Mouse (Mus musculus): ENCODE measurements at regions not wholly inside any gene's neighbourhood (a gene's known extent, or its start where the extent isn't known, plus 50 kb on each side); places are given as distances from the start of the nearest gene placed in this dataset.

- H3K4me3 ChIP-seq (replicated peaks; ENCODE audit: extremely low read depth, low read depth, low read length), result no peak overlapping the region
- 81% methylated on average over 2 of the region's 2 CpGs for WGBS
- no peak for DNase-seq
Observed at GRCm38 (mm10) chr4:47703501-47703900, 229.0 kb downstream of the Sec61b start.

GRCm38 (mm10) chr4:47704607-47705006 is 230.1 kb downstream of the Sec61b start:
- TF ChIP-seq POLR2A (IDR thresholded peaks at IDR 0.05; ENCODE audit: borderline replicate concordance, extremely low read depth, low read depth, low read length) (no peak), CTCF (IDR thresholded peaks at IDR 0.05; ENCODE audit: insufficient read depth, low read length) (no peak)
- Histone ChIP-seq H3K4me1 (ENCODE audit: control insufficient read depth, insufficient read depth, low read length) (no peaks in the 10 kb centered on the region), H3K4me3 (replicated peaks; ENCODE audit: extremely low read depth, low read depth, low read length) (no peak overlapping the region)
- 50% methylated on average over 4 of the region's 4 CpGs for WGBS
- DNase-seq, result no peak

More at GRCm38 (mm10) chr4:47703501-47703900, 229.0 kb downstream of the Sec61b start:
- TF ChIP-seq POLR2A (IDR thresholded peaks at IDR 0.05; ENCODE audit: borderline replicate concordance, extremely low read depth, low read depth, low read length) (no peak), CTCF (IDR thresholded peaks at IDR 0.05; ENCODE audit: insufficient read depth, low read length) (no peak)
- H3K4me1 ChIP-seq (ENCODE audit: control insufficient read depth, insufficient read depth, low read length), result no peaks in the 10 kb centered on the region

DNA sequence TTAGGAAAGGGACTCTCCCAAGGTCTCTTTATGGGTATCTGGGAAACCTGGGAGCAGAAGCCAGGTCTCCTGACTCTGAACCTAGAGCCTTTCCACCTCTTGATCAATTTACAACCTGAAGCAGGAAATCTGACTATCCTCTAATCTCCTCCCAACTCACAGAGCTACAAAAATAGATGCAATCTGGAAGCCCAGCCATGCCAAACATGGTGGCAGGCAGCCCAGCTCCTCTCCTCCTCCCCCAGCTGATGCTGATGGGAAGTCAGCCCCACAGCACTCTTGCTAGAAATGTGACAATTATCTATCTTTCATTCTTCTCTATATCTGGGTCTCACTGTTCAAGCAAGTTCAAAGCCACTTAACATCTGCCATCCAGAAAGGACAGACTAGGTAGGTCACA is 233.5 kb downstream of the Sec61b start:
- TF ChIP-seq POLR2A (IDR thresholded peaks at IDR 0.05; ENCODE audit: borderline replicate concordance, extremely low read depth, low read depth, low read length) (no peak), CTCF (IDR thresholded peaks at IDR 0.05; ENCODE audit: insufficient read depth, low read length) (no peak)
- Histone ChIP-seq H3K4me3 (replicated peaks; ENCODE audit: extremely low read depth, low read depth, low read length) (no peak overlapping the region), H3K4me1 (ENCODE audit: control insufficient read depth, insufficient read depth, low read length) (no peaks in the 10 kb centered on the region)
- DNase-seq, result no peak

GRCm38 (mm10) chr4:47713387-47713786 is 238.9 kb downstream of the Sec61b start:
- WGBS, result 67% methylated on average over 7 of the region's 7 CpGs
- DNase-seq, result no peak
- TF ChIP-seq POLR2A (IDR thresholded peaks at IDR 0.05; ENCODE audit: borderline replicate concordance, extremely low read depth, low read depth, low read length) (no peak), CTCF (IDR thresholded peaks at IDR 0.05; ENCODE audit: insufficient read depth, low read length) (no peak)

DNA sequence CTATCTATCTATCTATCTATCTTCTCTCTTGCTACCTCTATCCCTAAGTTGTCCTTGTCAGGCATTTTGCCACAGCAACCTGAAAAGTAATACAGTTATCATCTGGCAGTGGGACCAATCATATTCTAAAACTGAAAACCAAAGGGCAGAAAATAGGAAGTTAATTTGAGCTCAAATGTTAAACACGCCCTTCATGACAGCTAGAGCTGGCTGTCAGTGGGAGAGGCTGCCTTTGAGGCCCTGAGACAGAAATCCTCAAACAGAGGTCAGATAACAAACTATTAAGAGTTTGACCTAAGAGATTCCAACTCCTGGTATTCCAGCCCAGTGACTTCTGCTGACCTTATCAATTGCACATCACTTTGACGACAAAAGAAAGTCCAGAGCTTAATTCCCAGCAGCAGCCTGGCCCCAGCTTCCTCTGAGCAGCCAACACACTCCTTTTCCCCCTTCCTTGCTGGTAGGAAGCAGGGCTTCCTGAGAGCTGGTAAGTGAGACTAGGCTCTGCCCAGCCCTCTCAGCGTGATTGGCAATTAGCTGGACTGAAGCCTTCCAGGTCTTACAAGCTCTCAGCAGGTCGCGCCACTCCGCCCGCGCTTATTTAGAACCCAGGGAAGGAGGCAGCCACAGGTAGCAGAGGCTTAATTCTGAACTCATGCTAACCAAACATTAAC is 250.0 kb downstream of the Sec61b start:
- TF ChIP-seq CTCF (IDR thresholded peaks at IDR 0.05; ENCODE audit: insufficient read depth, low read length), result no peak
- no peak for TF ChIP-seq POLR2A (IDR thresholded peaks at IDR 0.05; ENCODE audit: borderline replicate concordance, extremely low read depth, low read depth, low read length)
- Histone ChIP-seq H3K4me1 (ENCODE audit: control insufficient read depth, insufficient read depth, low read length) (no peaks in the 10 kb centered on the region), H3K4me3 (replicated peaks; ENCODE audit: extremely low read depth, low read depth, low read length) (no peak overlapping the region)
- 19% methylated on average over 8 of the region's 8 CpGs for WGBS
- no peak for DNase-seq

More at GRCm38 (mm10) chr4:47713387-47713786, 238.9 kb downstream of the Sec61b start:
- H3K4me3 ChIP-seq (replicated peaks; ENCODE audit: extremely low read depth, low read depth, low read length), result no peak overlapping the region
- H3K4me1 ChIP-seq (ENCODE audit: control insufficient read depth, insufficient read depth, low read length), result no peaks in the 10 kb centered on the region

- Histone ChIP-seq H3K4me1 (ENCODE audit: control insufficient read depth, insufficient read depth, low read length) (no peaks in the 10 kb centered on the region), H3K4me3 (replicated peaks; ENCODE audit: extremely low read depth, low read depth, low read length) (no peak overlapping the region)
- TF ChIP-seq POLR2A (IDR thresholded peaks at IDR 0.05; ENCODE audit: borderline replicate concordance, extremely low read depth, low read depth, low read length) (no peak), CTCF (IDR thresholded peaks at IDR 0.05; ENCODE audit: insufficient read depth, low read length) (no peak)
- 42% methylated on average over 3 of the region's 3 CpGs for WGBS
- DNase-seq, result no peak
Observed at GRCm38 (mm10) chr4:47725005-47725340, 250.5 kb downstream of the Sec61b start.

DNA sequence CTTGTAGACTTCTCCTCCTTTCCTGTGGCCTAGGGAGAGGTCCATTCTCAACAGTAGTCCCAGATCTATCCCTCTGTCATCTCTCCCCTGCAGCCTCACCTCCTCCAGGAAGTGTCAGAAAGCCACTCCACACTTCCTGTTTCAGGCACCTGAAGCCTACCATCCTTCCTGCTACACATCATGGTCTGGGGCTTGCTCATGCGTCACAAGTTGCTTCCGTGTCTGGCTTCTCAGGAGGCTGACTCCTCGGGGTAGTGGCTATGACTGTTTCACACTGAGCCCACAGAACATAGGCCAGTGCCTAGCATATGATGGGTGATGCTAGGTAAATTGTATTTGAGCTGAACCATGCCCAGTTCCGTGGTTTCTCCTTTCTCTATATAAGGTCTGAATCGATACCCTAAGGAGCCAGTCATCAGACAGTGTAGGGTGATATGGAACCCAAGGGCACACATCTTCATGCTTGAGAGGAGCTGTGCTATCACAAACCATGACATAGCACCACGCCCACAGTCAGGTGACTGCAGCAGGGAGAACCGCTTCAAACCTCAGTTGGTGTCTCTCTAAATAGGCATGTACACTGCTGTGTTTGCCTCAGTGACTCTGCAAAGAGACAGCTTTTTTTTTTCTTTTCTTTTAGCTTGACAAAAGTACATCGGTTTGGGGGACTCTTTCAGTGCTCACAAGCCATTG is 272.2 kb downstream of the Sec61b start:
- WGBS, result 75% methylated on average over 8 of the region's 8 CpGs
- Histone ChIP-seq H3K4me1 (ENCODE audit: control insufficient read depth, insufficient read depth, low read length) (no peaks in the 10 kb centered on the region), H3K4me3 (replicated peaks; ENCODE audit: extremely low read depth, low read depth, low read length) (no peak overlapping the region)
- DNase-seq, result no peak
- TF ChIP-seq CTCF (IDR thresholded peaks at IDR 0.05; ENCODE audit: insufficient read depth, low read length) (no peak), POLR2A (IDR thresholded peaks at IDR 0.05; ENCODE audit: borderline replicate concordance, extremely low read depth, low read depth, low read length) (no peak)

DNA sequence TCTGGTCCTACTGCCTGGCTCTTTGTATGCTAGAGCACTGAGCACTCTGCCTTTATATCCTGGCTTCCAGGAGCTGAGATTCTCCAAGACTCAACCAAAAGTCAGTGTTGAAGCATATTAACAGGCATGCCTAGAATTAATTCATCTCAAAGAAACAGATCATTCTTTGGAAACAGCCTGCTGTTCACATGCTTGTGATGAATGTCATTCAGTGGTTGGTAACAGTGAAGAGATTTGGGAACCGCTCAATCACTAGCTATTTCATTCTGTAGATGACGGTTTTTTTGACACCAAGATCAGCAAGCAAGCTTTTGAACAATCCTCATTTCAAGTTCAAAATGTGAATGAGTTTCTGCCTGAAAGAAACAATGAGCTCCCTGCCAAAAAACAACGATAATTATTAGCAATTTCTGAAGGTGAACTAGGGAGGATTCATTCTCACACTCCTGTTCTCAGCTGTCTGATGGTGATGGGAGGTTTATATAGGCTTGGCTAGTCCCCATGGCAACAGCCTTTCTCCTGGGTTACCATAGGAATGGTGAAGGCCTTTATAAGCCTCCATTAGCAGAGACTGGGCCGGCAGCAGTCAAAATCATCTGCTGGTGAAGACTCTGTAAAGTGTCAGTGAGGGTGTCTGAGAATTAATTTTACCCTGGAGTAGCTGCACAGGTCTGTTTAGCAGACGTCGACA is 272.6 kb upstream of the Nr4a3 start:
- no peak for DNase-seq
- Histone ChIP-seq H3K4me3 (replicated peaks; ENCODE audit: extremely low read depth, low read depth, low read length) (no peak overlapping the region), H3K4me1 (ENCODE audit: control insufficient read depth, insufficient read depth, low read length) (no peaks in the 10 kb centered on the region)
- no peak for TF ChIP-seq POLR2A (IDR thresholded peaks at IDR 0.05; ENCODE audit: borderline replicate concordance, extremely low read depth, low read depth, low read length)
- no peak for TF ChIP-seq CTCF (IDR thresholded peaks at IDR 0.05; ENCODE audit: insufficient read depth, low read length)
- WGBS, result 72% methylated on average over 6 of the region's 6 CpGs

GRCm38 (mm10) chr4:47774664-47775063 is 270.3 kb upstream of the Nr4a3 start:
- no peak for DNase-seq
- WGBS, result 61% methylated on average over 5 of the region's 5 CpGs
- Histone ChIP-seq H3K4me3 (replicated peaks; ENCODE audit: extremely low read depth, low read depth, low read length) (no peak overlapping the region), H3K4me1 (ENCODE audit: control insufficient read depth, insufficient read depth, low read length) (no peaks in the 10 kb centered on the region)
- TF ChIP-seq POLR2A (IDR thresholded peaks at IDR 0.05; ENCODE audit: borderline replicate concordance, extremely low read depth, low read depth, low read length) (no peak), CTCF (IDR thresholded peaks at IDR 0.05; ENCODE audit: insufficient read depth, low read length) (no peak)
